Mouse (Mus musculus): ENCODE measurements around the gene Ipo13. TPM values are rescaled to one million over a fixed set of nuclear protein-coding genes. Genes with fewer than 3 reads are reported as not detected.

Ipo13 gene
- 43.2 and 43.3 TPM in 2 replicates for polyA plus RNA-seq (2014; fragmentation: Nextera tagmentation; extraction: Ambion mirVana)

GRCm38 (mm10) chr4:117914591-117915442, at the start of gene Ipo13:
Ipo13 (minus strand) TSS chr4:117914999.
- Histone ChIP-seq H3K4me1 (replicated peaks; ENCODE audit: control insufficient read depth, insufficient read depth, low read length) (peaks cover 34% of the 10 kb centered on the region), H3K27ac (ENCODE audit: low read depth) (peak within 1 kb of the TSS; percentile 79), H3K9ac (ENCODE audit: low read length) (peak within 1 kb of the TSS; percentile 75), H3K9me3 (ENCODE audit: control insufficient read depth, low read length) (no peaks in the 10 kb centered on the region), H3K4me2 (ENCODE audit: low read length) (peak within 1 kb of the TSS; percentile 84), H3K4me3 (ENCODE audit: low read depth, low read length) (peak within 1 kb of the TSS; percentile 85), H3K36me3 (ENCODE audit: control insufficient read depth, insufficient read depth, low read length) (peaks cover 14% of the 10 kb centered on the region), H3K27me3 (replicated peaks; ENCODE audit: control insufficient read depth, insufficient read depth, low read length) (no peaks in the 10 kb centered on the region)
- DNase-seq (ENCODE audit: low spot score) (peak; percentile 100), ATAC-seq (replicated peaks; ENCODE audit: low FRiP score, low TSS enrichment, low read depth) (peak; percentile 95)
- under 1% methylated on average over 59 of the region's 61 CpGs for WGBS

GRCm38 (mm10) chr4:117957492-117957891, 42.7 kb upstream of the Ipo13 start:
- 0 out of 2 replicates have a peak, but pooled peaks cover 3% of the 10 kb centered on the region for H3K4me1 ChIP-seq (replicated peaks; ENCODE audit: control insufficient read depth, insufficient read depth, low read length)
- H3K9me3 ChIP-seq (ENCODE audit: control insufficient read depth, low read length) = no peaks in the 10 kb centered on the region
- no peak overlapping the region for H3K4me2 ChIP-seq (ENCODE audit: low read length)
- H3K27me3 ChIP-seq (replicated peaks; ENCODE audit: control insufficient read depth, insufficient read depth, low read length) = no peaks in the 10 kb centered on the region
- WGBS = 53% methylated on average over 4 of the region's 4 CpGs
- no peak overlapping the region for H3K4me3 ChIP-seq (ENCODE audit: low read depth, low read length)
- DNase-seq (ENCODE audit: low spot score) (no peak), ATAC-seq (replicated peaks; ENCODE audit: low FRiP score, low TSS enrichment, low read depth) (no peak)
- no peak overlapping the region for H3K27ac ChIP-seq (ENCODE audit: low read depth)
- H3K36me3 ChIP-seq (ENCODE audit: control insufficient read depth, insufficient read depth, low read length) = peaks cover 24% of the 10 kb centered on the region
- H3K9ac ChIP-seq (ENCODE audit: low read length) = no peak overlapping the region

- no peaks in the 10 kb centered on the region for H3K27me3 ChIP-seq (replicated peaks; ENCODE audit: control insufficient read depth, insufficient read depth, low read length)
- ATAC-seq (replicated peaks; ENCODE audit: low FRiP score, low TSS enrichment, low read depth) (no peak), DNase-seq (ENCODE audit: low spot score) (no peak)
- H3K4me3 ChIP-seq (ENCODE audit: low read depth, low read length) = no peak overlapping the region
- no peak overlapping the region for H3K27ac ChIP-seq (ENCODE audit: low read depth)
- no peaks in the 10 kb centered on the region for H3K9me3 ChIP-seq (ENCODE audit: control insufficient read depth, low read length)
- H3K4me2 ChIP-seq (ENCODE audit: low read length) = no peak overlapping the region
- H3K4me1 ChIP-seq (replicated peaks; ENCODE audit: control insufficient read depth, insufficient read depth, low read length) = no peaks in the 10 kb centered on the region
- peaks cover 3% of the 10 kb centered on the region for H3K36me3 ChIP-seq (ENCODE audit: control insufficient read depth, insufficient read depth, low read length)
- no peak overlapping the region for H3K9ac ChIP-seq (ENCODE audit: low read length)
- 74% methylated on average over 7 of the region's 7 CpGs for WGBS
These were observed 32.7 kb upstream of the Ipo13 start for GRCm38 (mm10) chr4:117947493-117947892.

- DNase-seq (ENCODE audit: low spot score) = no peak
- 80% methylated on average over 11 of the region's 11 CpGs for WGBS
- H3K9me3 ChIP-seq (ENCODE audit: control insufficient read depth, low read length) = no peaks in the 10 kb centered on the region
- H3K4me1 ChIP-seq (replicated peaks; ENCODE audit: control insufficient read depth, insufficient read depth, low read length) = no peaks in the 10 kb centered on the region
- H3K36me3 ChIP-seq (ENCODE audit: control insufficient read depth, insufficient read depth, low read length) = no peaks in the 10 kb centered on the region; the same call in 1 of the 2 replicates
- no peak overlapping the region for H3K4me3 ChIP-seq (ENCODE audit: low read depth, low read length)
- ATAC-seq (replicated peaks; ENCODE audit: low FRiP score, low TSS enrichment, low read depth) = no peak
- no peak overlapping the region for H3K4me2 ChIP-seq (ENCODE audit: low read length)
- H3K9ac ChIP-seq (ENCODE audit: low read length) = no peak overlapping the region
- no peaks in the 10 kb centered on the region for H3K27me3 ChIP-seq (replicated peaks; ENCODE audit: control insufficient read depth, insufficient read depth, low read length)
- H3K27ac ChIP-seq (ENCODE audit: low read depth) = no peak overlapping the region
These were observed 32.0 kb upstream of the Ipo13 start for GRCm38 (mm10) chr4:117946639-117947305.

- H3K4me3 ChIP-seq (ENCODE audit: low read depth, low read length) = no peak overlapping the region
- H3K9ac ChIP-seq (ENCODE audit: low read length) = no peak overlapping the region
- DNase-seq (ENCODE audit: low spot score) (no peak), ATAC-seq (replicated peaks; ENCODE audit: low FRiP score, low TSS enrichment, low read depth) (no peak)
- no peak overlapping the region for H3K27ac ChIP-seq (ENCODE audit: low read depth)
- WGBS = 24% methylated on average over 5 of the region's 5 CpGs
- H3K36me3 ChIP-seq (ENCODE audit: control insufficient read depth, insufficient read depth, low read length) = no peaks in the 10 kb centered on the region; the same call in 1 of the 2 replicates
- no peaks in the 10 kb centered on the region for H3K27me3 ChIP-seq (replicated peaks; ENCODE audit: control insufficient read depth, insufficient read depth, low read length)
- H3K4me1 ChIP-seq (replicated peaks; ENCODE audit: control insufficient read depth, insufficient read depth, low read length) = no peaks in the 10 kb centered on the region
- H3K4me2 ChIP-seq (ENCODE audit: low read length) = no peak overlapping the region
- no peaks in the 10 kb centered on the region for H3K9me3 ChIP-seq (ENCODE audit: control insufficient read depth, low read length)
These were observed 28.5 kb upstream of the Ipo13 start for GRCm38 (mm10) chr4:117943317-117943716.

- Histone ChIP-seq H3K9me3 (ENCODE audit: control insufficient read depth, low read length) (no peaks in the 10 kb centered on the region), H3K4me2 (ENCODE audit: low read length) (no peak overlapping the region), H3K4me1 (replicated peaks; ENCODE audit: control insufficient read depth, insufficient read depth, low read length) (no peaks in the 10 kb centered on the region), H3K27ac (ENCODE audit: low read depth) (no peak overlapping the region), H3K4me3 (ENCODE audit: low read depth, low read length) (no peak overlapping the region), H3K9ac (ENCODE audit: low read length) (no peak overlapping the region), H3K27me3 (replicated peaks; ENCODE audit: control insufficient read depth, insufficient read depth, low read length) (no peaks in the 10 kb centered on the region), H3K36me3 (ENCODE audit: control insufficient read depth, insufficient read depth, low read length) (no peaks in the 10 kb centered on the region)
- 90% methylated on average over 5 of the region's 5 CpGs for WGBS
- no peak for DNase-seq (ENCODE audit: low spot score)
- ATAC-seq (replicated peaks; ENCODE audit: low FRiP score, low TSS enrichment, low read depth) = 0 out of 2 replicates have a peak, but pooled peaks have one; percentile 20
These were observed 22.2 kb upstream of the Ipo13 start for GRCm38 (mm10) chr4:117936964-117937363.

- Histone ChIP-seq H3K27me3 (replicated peaks; ENCODE audit: control insufficient read depth, insufficient read depth, low read length) (peaks cover 6% of the 10 kb centered on the region; the same call in 1 of the 2 replicates), H3K27ac (ENCODE audit: low read depth) (no peak overlapping the region), H3K9ac (ENCODE audit: low read length) (no peak overlapping the region), H3K4me3 (ENCODE audit: low read depth, low read length) (no peak overlapping the region), H3K36me3 (ENCODE audit: control insufficient read depth, insufficient read depth, low read length) (no peaks in the 10 kb centered on the region), H3K4me1 (replicated peaks; ENCODE audit: control insufficient read depth, insufficient read depth, low read length) (peaks cover 6% of the 10 kb centered on the region), H3K9me3 (ENCODE audit: control insufficient read depth, low read length) (no peaks in the 10 kb centered on the region), H3K4me2 (ENCODE audit: low read length) (no peak overlapping the region)
- 82% methylated on average over 4 of the region's 4 CpGs for WGBS
- ATAC-seq (replicated peaks; ENCODE audit: low FRiP score, low TSS enrichment, low read depth) = no peak
- no peak for DNase-seq (ENCODE audit: low spot score)
These were observed 19.3 kb upstream of the Ipo13 start for GRCm38 (mm10) chr4:117934081-117934480.

GRCm38 (mm10) chr4:117933248-117933647, 18.4 kb upstream of the Ipo13 start:
- DNase-seq (ENCODE audit: low spot score) (no peak), ATAC-seq (replicated peaks; ENCODE audit: low FRiP score, low TSS enrichment, low read depth) (no peak)
- Histone ChIP-seq H3K9ac (ENCODE audit: low read length) (no peak overlapping the region), H3K9me3 (ENCODE audit: control insufficient read depth, low read length) (no peaks in the 10 kb centered on the region), H3K36me3 (ENCODE audit: control insufficient read depth, insufficient read depth, low read length) (no peaks in the 10 kb centered on the region), H3K4me3 (ENCODE audit: low read depth, low read length) (no peak overlapping the region), H3K27me3 (replicated peaks; ENCODE audit: control insufficient read depth, insufficient read depth, low read length) (peaks cover 8% of the 10 kb centered on the region; the same call in 1 of the 2 replicates), H3K4me1 (replicated peaks; ENCODE audit: control insufficient read depth, insufficient read depth, low read length) (peaks cover 15% of the 10 kb centered on the region), H3K27ac (ENCODE audit: low read depth) (no peak overlapping the region), H3K4me2 (ENCODE audit: low read length) (no peak overlapping the region)
- 83% methylated on average over 5 of the region's 5 CpGs for whole genome bisulfite sequencing

Data from intestine, embryonic 14.5 days (tissue).